Mouse (Mus musculus) liver, embryonic 14.5 days (tissue): Measurements from ENCODE around the gene Tcap.

ENCODE experiments used
- CTCF ChIP-seq: IDR thresholded peaks from 2 replicates; pipeline ENCODE4 v1.5.1; 2016; ENCODE audit warnings: antibody characterized with exemption, low read depth, control low read depth
- EP300 ChIP-seq: IDR thresholded peaks from 2 replicates; pipeline ENCODE4 v1.6.1; 2016; ENCODE audit warnings: antibody characterized with exemption, low read depth

- TF ChIP-seq CTCF (no peak), EP300 (no peak)
Measured at GRCm38 (mm10) chr11:98354445-98354844, 29.2 kb upstream of the Tcap start.
